Mouse (Mus musculus) intestine, embryonic 16.5 days (tissue): ENCODE measurements around the gene Slc22a23. TPM values are rescaled to one million over a fixed set of nuclear protein-coding genes. Genes with fewer than 3 reads are reported as not detected.
A peak's percentile ranks its signal among the peaks of the same experiment; 100 is the strongest.

Source experiments
- ATAC-seq: fragments of 200-750 bp; cut with Nextera tagmentation; 2 replicates; pipeline ENCODE4 v1.8.0; 2017; ENCODE audit warnings: moderate TSS enrichment, moderate library complexity
- H3K27ac ChIP-seq: fragments of 300-500 bp; sonication (generic); 2 replicates; pipeline ENCODE4 v1.5.1; 2014; ENCODE audit warnings: mild to moderate bottlenecking, low read length
- H3K27me3 ChIP-seq: fragments of 300-500 bp; sonication (generic); replicated peaks from 2 replicates; pipeline ENCODE4 v1.6.1; 2014; ENCODE audit warnings: low read length, control low read depth, mixed read lengths; ENCODE audit not compliant: control insufficient read depth, insufficient read depth
- H3K36me3 ChIP-seq: fragments of 300-500 bp; sonication (generic); 2 replicates; pipeline ENCODE4 v1.6.1; 2014; ENCODE audit warnings: low read length, control low read depth; ENCODE audit not compliant: control insufficient read depth, insufficient read depth
- H3K4me1 ChIP-seq: fragments of 300-500 bp; sonication (generic); 2 replicates; pipeline ENCODE4 v1.6.1; 2014; ENCODE audit warnings: low read length, control low read depth, mixed read lengths; ENCODE audit not compliant: control insufficient read depth, insufficient read depth
- H3K4me2 ChIP-seq: fragments of 300-500 bp; sonication (generic); 2 replicates; pipeline ENCODE4 v1.6.1; 2014; ENCODE audit warnings: low read depth, low read length, control low read depth
- H3K4me3 ChIP-seq: fragments of 300-500 bp; sonication (generic); 2 replicates; pipeline ENCODE4 v1.5.1; 2014; ENCODE audit warnings: mild to moderate bottlenecking, low read length
- H3K9ac ChIP-seq: fragments of 300-500 bp; sonication (generic); 2 replicates; pipeline ENCODE4 v1.6.1; 2014; ENCODE audit warnings: low read depth, low read length
- H3K9me3 ChIP-seq: fragments of 300-500 bp; sonication (generic); 2 replicates; pipeline ENCODE4 v1.6.1; 2016; ENCODE audit warnings: low read length, control low read depth; ENCODE audit not compliant: control insufficient read depth
- WGBS: fragments of 180-500 bp; shearing (Covaris S2); extraction: QIAGEN DNeasy Blood & Tissue Kit; methylation state at CpG from one replicate; pipeline ENCODE4 v1.1.7; 2014; 5-methylcytosine and 5-hydroxymethylcytosine counted together
- polyA plus RNA-seq: library from polyadenylated mRNA; unstranded; fragments of >200 nt; fragmentation: Nextera tagmentation; extraction: Ambion mirVana; gene quantifications from 2 replicates; pipeline ENCODE4 v1.2.1, GENCODE M21; 2015

Gene Slc22a23
- polyA plus RNA-seq, 1 experiment from 2014 or later = 2.2 TPM

GRCm38 (mm10) chr13:34234439-34234838 is 110.5 kb downstream of the Slc22a23 start:
- Histone ChIP-seq H3K4me3 (no peak overlapping the region), H3K9me3 (no peaks in the 10 kb centered on the region), H3K9ac (no peak overlapping the region), H3K27me3 (no peaks in the 10 kb centered on the region), H3K4me1 (no peaks in the 10 kb centered on the region; the same call in 1 of the 2 replicates), H3K27ac (no peak overlapping the region), H3K4me2 (no peak overlapping the region), H3K36me3 (no peaks in the 10 kb centered on the region)
- WGBS = 62% methylated on average over 5 of the region's 5 CpGs
- no peak for ATAC-seq

GRCm38 (mm10) chr13:34232992-34233391 is 112.0 kb downstream of the Slc22a23 start:
- H3K9ac ChIP-seq = no peak overlapping the region
- peaks cover 1% of the 10 kb centered on the region; the same call in 1 of the 2 replicates for H3K4me1 ChIP-seq
- no peak for ATAC-seq
- no peaks in the 10 kb centered on the region for H3K36me3 ChIP-seq
- no peak overlapping the region for H3K27ac ChIP-seq
- 70% methylated on average over 6 of the region's 6 CpGs for WGBS
- no peak overlapping the region for H3K4me3 ChIP-seq
- no peaks in the 10 kb centered on the region for H3K9me3 ChIP-seq
- no peak overlapping the region for H3K4me2 ChIP-seq
- no peaks in the 10 kb centered on the region for H3K27me3 ChIP-seq

- no peak for ATAC-seq
- no peaks in the 10 kb centered on the region for H3K36me3 ChIP-seq
- no peaks in the 10 kb centered on the region for H3K27me3 ChIP-seq
- H3K27ac ChIP-seq = no peak overlapping the region
- no peak overlapping the region for H3K4me3 ChIP-seq
- no peak overlapping the region for H3K9ac ChIP-seq
- peaks cover 12% of the 10 kb centered on the region for H3K4me1 ChIP-seq
- no peak overlapping the region for H3K4me2 ChIP-seq
- WGBS = 79% methylated on average over 4 of the region's 4 CpGs
- H3K9me3 ChIP-seq = no peaks in the 10 kb centered on the region
Measured at GRCm38 (mm10) chr13:34228905-34229304, 116.1 kb downstream of the Slc22a23 start.

GRCm38 (mm10) chr13:34227720-34228661 is 117.0 kb downstream of the Slc22a23 start:
- WGBS = 42% methylated on average over 12 of the region's 12 CpGs

GRCm38 (mm10) chr13:34226940-34227339 is 118.0 kb downstream of the Slc22a23 start:
- Histone ChIP-seq H3K36me3 (no peaks in the 10 kb centered on the region), H3K4me1 (peaks cover 17% of the 10 kb centered on the region), H3K9me3 (no peaks in the 10 kb centered on the region), H3K4me3 (no peak overlapping the region), H3K4me2 (no peak overlapping the region), H3K9ac (no peak overlapping the region), H3K27me3 (no peaks in the 10 kb centered on the region), H3K27ac (no peak overlapping the region)
- WGBS = 39% methylated on average over 1 of the region's 1 CpGs
- no peak for ATAC-seq

More at GRCm38 (mm10) chr13:34227720-34228661, 117.0 kb downstream of the Slc22a23 start:
- peaks cover 15% of the 10 kb centered on the region for H3K4me1 ChIP-seq
- ATAC-seq = 0 out of 2 replicates have a peak, but pooled peaks have one; percentile 21
- H3K36me3 ChIP-seq = no peaks in the 10 kb centered on the region
- no peak overlapping the region for H3K9ac ChIP-seq
- no peak overlapping the region for H3K27ac ChIP-seq
- H3K4me2 ChIP-seq = no peak overlapping the region
- no peak overlapping the region for H3K4me3 ChIP-seq
- H3K27me3 ChIP-seq = no peaks in the 10 kb centered on the region
- H3K9me3 ChIP-seq = no peaks in the 10 kb centered on the region

GRCm38 (mm10) chr13:34222985-34223384 is 122.0 kb downstream of the Slc22a23 start:
- 33% methylated on average over 7 of the region's 7 CpGs for WGBS
- Histone ChIP-seq H3K9ac (no peak overlapping the region), H3K27me3 (no peaks in the 10 kb centered on the region), H3K4me3 (no peak overlapping the region), H3K27ac (no peak overlapping the region), H3K4me1 (peaks cover 15% of the 10 kb centered on the region), H3K4me2 (no peak overlapping the region), H3K36me3 (no peaks in the 10 kb centered on the region), H3K9me3 (no peaks in the 10 kb centered on the region)
- ATAC-seq = no peak

GRCm38 (mm10) chr13:34219728-34220127 is 125.3 kb downstream of the Slc22a23 start:
- peaks cover 5% of the 10 kb centered on the region; the same call in 1 of the 2 replicates for H3K4me1 ChIP-seq
- H3K4me2 ChIP-seq = no peak overlapping the region
- no peaks in the 10 kb centered on the region for H3K36me3 ChIP-seq
- no peak for ATAC-seq
- no peak overlapping the region for H3K4me3 ChIP-seq
- no peaks in the 10 kb centered on the region for H3K27me3 ChIP-seq
- no peaks in the 10 kb centered on the region for H3K9me3 ChIP-seq
- no peak overlapping the region for H3K9ac ChIP-seq
- no peak overlapping the region for H3K27ac ChIP-seq
- WGBS = 49% methylated on average over 3 of the region's 3 CpGs

- ATAC-seq = no peak
- 81% methylated on average over 3 of the region's 3 CpGs for WGBS
- peaks cover 5% of the 10 kb centered on the region; the same call in 1 of the 2 replicates for H3K4me1 ChIP-seq
Measured at GRCm38 (mm10) chr13:34218776-34219175, 126.2 kb downstream of the Slc22a23 start.

GRCm38 (mm10) chr13:34214855-34215254 is 130.1 kb downstream of the Slc22a23 start:
- ATAC-seq = no peak
- H3K4me3 ChIP-seq = no peak overlapping the region
- no peaks in the 10 kb centered on the region for H3K36me3 ChIP-seq
- H3K4me1 ChIP-seq = no peaks in the 10 kb centered on the region
- 81% methylated on average over 3 of the region's 3 CpGs for WGBS
- no peak overlapping the region for H3K4me2 ChIP-seq
- no peaks in the 10 kb centered on the region for H3K9me3 ChIP-seq
- H3K9ac ChIP-seq = no peak overlapping the region
- H3K27me3 ChIP-seq = no peaks in the 10 kb centered on the region
- H3K27ac ChIP-seq = no peak overlapping the region

More at GRCm38 (mm10) chr13:34218776-34219175, 126.2 kb downstream of the Slc22a23 start:
- Histone ChIP-seq H3K4me3 (no peak overlapping the region), H3K4me2 (no peak overlapping the region), H3K27me3 (no peaks in the 10 kb centered on the region), H3K9me3 (no peaks in the 10 kb centered on the region), H3K36me3 (no peaks in the 10 kb centered on the region), H3K9ac (no peak overlapping the region), H3K27ac (no peak overlapping the region)
